Mouse (Mus musculus): ENCODE results near the gene Lap3. TPM values are rescaled to one million over a fixed set of nuclear protein-coding genes. Genes with fewer than 3 reads are reported as not detected.

Gene Lap3
- polyA plus RNA-seq, 1 experiment from 2014 or later = 70.6 TPM

DNA sequence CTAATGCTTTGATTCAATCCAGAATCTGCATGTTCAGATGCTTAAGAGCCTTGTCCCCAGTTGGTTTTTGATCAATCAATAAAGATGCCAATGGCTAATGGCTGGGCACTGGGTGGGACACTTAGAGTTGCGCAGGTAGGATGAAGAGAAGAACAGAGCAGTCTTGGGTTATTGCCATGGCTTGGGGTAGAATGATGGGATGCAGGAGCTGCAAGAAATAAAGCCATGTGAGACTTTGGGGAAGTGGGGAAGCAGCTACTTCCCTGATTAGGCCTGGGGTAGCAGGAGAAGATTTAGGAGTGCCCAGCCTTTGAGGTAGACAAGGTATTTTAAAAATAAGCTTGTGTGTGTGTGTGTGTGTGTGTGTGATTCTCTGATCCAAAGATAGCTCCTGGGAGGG lies 13.1 kb upstream of the Lap3 start:
- no peaks in the 10 kb centered on the region for H3K9me3 ChIP-seq (ENCODE audit: control insufficient read depth, low read length)
- H3K9ac ChIP-seq (ENCODE audit: low read length) = no peak overlapping the region
- no peak overlapping the region for H3K4me2 ChIP-seq (ENCODE audit: low read length)
- H3K27me3 ChIP-seq (ENCODE audit: control insufficient read depth, insufficient read depth, low read length) = no peaks in the 10 kb centered on the region
- 84% methylated on average over 1 of the region's 1 CpGs for WGBS
- H3K4me3 ChIP-seq (ENCODE audit: control insufficient read depth in 1 of 2, insufficient read depth in 1 of 2, low read depth in 1 of 2, low read length in 2 of 2) = no peak overlapping the region
- no peak overlapping the region for H3K27ac ChIP-seq (replicated peaks in 1 of 2; ENCODE audit: control insufficient read depth in 1 of 2, insufficient read depth in 1 of 2, low read depth in 2 of 2, low read length in 2 of 2)
- no peaks in the 10 kb centered on the region for H3K4me1 ChIP-seq (ENCODE audit: control insufficient read depth in 2 of 2, insufficient read depth in 2 of 2, low read length in 2 of 2)
- no peak for ATAC-seq (ENCODE audit: insufficient number of reproducible peaks, insufficient read depth, low FRiP score, low read depth)
- no peaks in the 10 kb centered on the region for H3K36me3 ChIP-seq (ENCODE audit: control insufficient read depth, insufficient read depth, low read length)

DNA sequence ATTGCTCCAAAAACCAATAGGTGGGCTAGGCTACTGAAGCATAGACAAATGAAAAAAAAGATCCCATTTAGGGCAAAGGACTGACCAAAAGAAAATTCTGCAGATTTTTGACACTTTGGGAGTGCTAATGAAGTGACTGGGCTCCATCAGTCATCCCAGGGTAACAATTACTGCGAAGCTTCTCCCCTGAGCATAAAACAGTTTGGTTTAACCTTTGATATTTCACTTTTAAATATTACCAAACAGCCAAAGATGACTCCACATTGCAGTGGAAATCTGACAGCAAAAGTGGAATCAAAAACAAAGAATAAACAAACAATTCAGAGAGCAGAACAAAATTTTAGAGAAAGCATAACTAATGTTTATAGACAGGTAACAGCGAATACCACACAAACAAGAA lies 12.0 kb upstream of the Lap3 start:
- no peak overlapping the region for H3K4me3 ChIP-seq (ENCODE audit: control insufficient read depth in 1 of 2, insufficient read depth in 1 of 2, low read depth in 1 of 2, low read length in 2 of 2)
- no peaks in the 10 kb centered on the region for H3K27me3 ChIP-seq (ENCODE audit: control insufficient read depth, insufficient read depth, low read length)
- H3K9me3 ChIP-seq (ENCODE audit: control insufficient read depth, low read length) = no peaks in the 10 kb centered on the region
- WGBS = 91% methylated on average over 2 of the region's 2 CpGs
- ATAC-seq (ENCODE audit: insufficient number of reproducible peaks, insufficient read depth, low FRiP score, low read depth) = no peak
- H3K4me1 ChIP-seq (ENCODE audit: control insufficient read depth in 2 of 2, insufficient read depth in 2 of 2, low read length in 2 of 2) = no peaks in the 10 kb centered on the region
- no peaks in the 10 kb centered on the region for H3K36me3 ChIP-seq (ENCODE audit: control insufficient read depth, insufficient read depth, low read length)
- H3K9ac ChIP-seq (ENCODE audit: low read length) = no peak overlapping the region
- no peak overlapping the region for H3K27ac ChIP-seq (replicated peaks in 1 of 2; ENCODE audit: control insufficient read depth in 1 of 2, insufficient read depth in 1 of 2, low read depth in 2 of 2, low read length in 2 of 2)
- H3K4me2 ChIP-seq (ENCODE audit: low read length) = no peak overlapping the region

- Histone ChIP-seq H3K4me2 (ENCODE audit: low read length) (no peak overlapping the region), H3K27me3 (ENCODE audit: control insufficient read depth, insufficient read depth, low read length) (peaks cover 2% of the 10 kb centered on the region), H3K9ac (ENCODE audit: low read length) (no peak overlapping the region), H3K27ac (replicated peaks in 1 of 2; ENCODE audit: control insufficient read depth in 1 of 2, insufficient read depth in 1 of 2, low read depth in 2 of 2, low read length in 2 of 2) (no peak overlapping the region), H3K9me3 (ENCODE audit: control insufficient read depth, low read length) (no peaks in the 10 kb centered on the region), H3K4me3 (ENCODE audit: control insufficient read depth in 1 of 2, insufficient read depth in 1 of 2, low read depth in 1 of 2, low read length in 2 of 2) (no peak overlapping the region), H3K4me1 (ENCODE audit: control insufficient read depth in 2 of 2, insufficient read depth in 2 of 2, low read length in 2 of 2) (no peaks in the 10 kb centered on the region), H3K36me3 (ENCODE audit: control insufficient read depth, insufficient read depth, low read length) (no peaks in the 10 kb centered on the region)
- no peak for ATAC-seq (ENCODE audit: insufficient number of reproducible peaks, insufficient read depth, low FRiP score, low read depth)
- WGBS = 50% methylated on average over 3 of the region's 3 CpGs
Observed at GRCm38 (mm10) chr5:45482607-45483006, 10.6 kb upstream of the Lap3 start.

DNA sequence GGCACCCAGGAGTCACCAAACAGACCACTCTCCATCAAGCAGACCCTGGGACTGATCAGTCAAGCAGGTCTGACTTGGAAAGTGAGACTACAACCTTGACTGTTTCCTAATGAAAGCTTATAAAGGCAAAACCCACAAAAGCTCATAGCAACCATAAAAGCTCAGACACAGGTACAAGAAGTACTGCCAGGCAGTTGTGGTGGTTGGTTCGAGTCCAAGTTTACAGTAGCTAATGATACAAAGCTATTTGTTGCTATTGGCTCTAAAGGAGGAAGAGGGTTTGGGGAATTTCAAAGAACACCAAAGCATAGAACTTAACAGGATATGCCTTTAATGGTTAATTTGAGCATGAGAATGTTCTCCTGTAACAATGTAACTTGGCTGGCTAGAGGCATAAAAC lies 9.5 kb upstream of the Lap3 start:
- no peak for ATAC-seq (ENCODE audit: insufficient number of reproducible peaks, insufficient read depth, low FRiP score, low read depth)
- Histone ChIP-seq H3K4me3 (ENCODE audit: control insufficient read depth in 1 of 2, insufficient read depth in 1 of 2, low read depth in 1 of 2, low read length in 2 of 2) (no peak overlapping the region), H3K36me3 (ENCODE audit: control insufficient read depth, insufficient read depth, low read length) (no peaks in the 10 kb centered on the region), H3K4me2 (ENCODE audit: low read length) (no peak overlapping the region), H3K27me3 (ENCODE audit: control insufficient read depth, insufficient read depth, low read length) (peaks cover 4% of the 10 kb centered on the region), H3K4me1 (ENCODE audit: control insufficient read depth in 2 of 2, insufficient read depth in 2 of 2, low read length in 2 of 2) (no peaks in the 10 kb centered on the region), H3K27ac (replicated peaks in 1 of 2; ENCODE audit: control insufficient read depth in 1 of 2, insufficient read depth in 1 of 2, low read depth in 2 of 2, low read length in 2 of 2) (no peak overlapping the region), H3K9me3 (ENCODE audit: control insufficient read depth, low read length) (no peaks in the 10 kb centered on the region), H3K9ac (ENCODE audit: low read length) (no peak overlapping the region)
- 59% methylated on average over 1 of the region's 1 CpGs for WGBS

GRCm38 (mm10) chr5:45491776-45492175 lies 1.4 kb upstream of the Lap3 start:
- Histone ChIP-seq H3K36me3 (ENCODE audit: control insufficient read depth, insufficient read depth, low read length) (peaks cover 15% of the 10 kb centered on the region), H3K27me3 (ENCODE audit: control insufficient read depth, insufficient read depth, low read length) (peaks cover 7% of the 10 kb centered on the region), H3K27ac (replicated peaks in 1 of 2; ENCODE audit: control insufficient read depth in 1 of 2, insufficient read depth in 1 of 2, low read depth in 2 of 2, low read length in 2 of 2) (no peak overlapping the region), H3K4me2 (ENCODE audit: low read length) (no peak overlapping the region), H3K9ac (ENCODE audit: low read length) (no peak overlapping the region), H3K4me1 (ENCODE audit: control insufficient read depth in 2 of 2, insufficient read depth in 2 of 2, low read length in 2 of 2) (peaks cover 8% of the 10 kb centered on the region in 2 experiments), H3K4me3 (ENCODE audit: control insufficient read depth in 1 of 2, insufficient read depth in 1 of 2, low read depth in 1 of 2, low read length in 2 of 2) (no peak overlapping the region), H3K9me3 (ENCODE audit: control insufficient read depth, low read length) (no peaks in the 10 kb centered on the region)
- ATAC-seq (ENCODE audit: insufficient number of reproducible peaks, insufficient read depth, low FRiP score, low read depth) = no peak
- WGBS = 68% methylated on average over 4 of the region's 4 CpGs

DNA sequence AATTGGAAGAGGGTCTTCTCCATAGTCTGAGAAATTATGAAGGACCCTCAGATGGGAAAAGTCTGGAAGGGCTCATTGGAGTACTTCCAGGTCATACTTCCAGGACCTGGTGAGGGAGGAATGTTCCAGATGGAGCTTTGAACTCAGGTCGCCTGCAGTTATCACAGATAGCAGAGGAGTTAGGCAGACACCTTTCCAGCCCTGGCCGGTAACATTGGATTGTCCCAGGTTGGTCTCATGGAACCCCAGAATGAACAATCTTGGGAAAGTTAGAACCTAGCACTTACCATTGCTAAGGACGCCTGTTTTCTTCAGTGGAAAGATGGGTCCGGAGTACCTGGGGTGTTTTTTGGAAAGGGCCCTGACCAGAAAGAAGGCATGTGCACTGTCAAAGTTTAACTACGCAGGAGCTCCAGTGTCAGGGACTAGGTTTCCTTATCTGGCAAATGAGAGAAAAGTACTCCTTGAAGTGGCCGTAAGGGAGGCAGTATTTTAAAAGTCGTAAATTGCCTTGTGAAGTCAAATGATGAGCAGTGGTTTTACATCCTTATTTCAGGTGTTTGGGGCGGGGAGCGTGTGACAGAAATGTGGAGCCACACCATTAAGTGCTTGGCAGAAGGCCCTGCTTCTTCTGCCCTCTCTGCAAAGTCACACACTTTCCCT lies 1.1 kb downstream of the Lap3 start:
- no peak overlapping the region for H3K27ac ChIP-seq (replicated peaks in 1 of 2; ENCODE audit: control insufficient read depth in 1 of 2, insufficient read depth in 1 of 2, low read depth in 2 of 2, low read length in 2 of 2)
- H3K9ac ChIP-seq (ENCODE audit: low read length) = peak overlapping the region; percentile 84
- H3K4me1 ChIP-seq (ENCODE audit: control insufficient read depth in 2 of 2, insufficient read depth in 2 of 2, low read length in 2 of 2) = peaks cover 8% of the 10 kb centered on the region in 2 experiments
- 53% methylated on average over 9 of the region's 9 CpGs for WGBS
- peak overlapping the region; percentile 82 for H3K4me2 ChIP-seq (ENCODE audit: low read length)
- H3K4me3 ChIP-seq (ENCODE audit: control insufficient read depth in 1 of 2, insufficient read depth in 1 of 2, low read depth in 1 of 2, low read length in 2 of 2) = peak overlapping the region; percentile 69 to 76
- 0 out of 2 replicates have a peak, but pooled peaks cover 3% of the 10 kb centered on the region for H3K27me3 ChIP-seq (ENCODE audit: control insufficient read depth, insufficient read depth, low read length)
- H3K9me3 ChIP-seq (ENCODE audit: control insufficient read depth, low read length) = no peaks in the 10 kb centered on the region
- peaks cover 36% of the 10 kb centered on the region for H3K36me3 ChIP-seq (ENCODE audit: control insufficient read depth, insufficient read depth, low read length)
- no peak for ATAC-seq (ENCODE audit: insufficient number of reproducible peaks, insufficient read depth, low FRiP score, low read depth)

- Histone ChIP-seq H3K36me3 (ENCODE audit: control insufficient read depth, insufficient read depth, low read length) (peaks cover 48% of the 10 kb centered on the region), H3K27ac (replicated peaks in 1 of 2; ENCODE audit: control insufficient read depth in 1 of 2, insufficient read depth in 1 of 2, low read depth in 2 of 2, low read length in 2 of 2) (no peak overlapping the region), H3K4me1 (ENCODE audit: control insufficient read depth in 2 of 2, insufficient read depth in 2 of 2, low read length in 2 of 2) (peaks cover 8% of the 10 kb centered on the region in 2 experiments), H3K4me2 (ENCODE audit: low read length) (no peak overlapping the region), H3K9me3 (ENCODE audit: control insufficient read depth, low read length) (no peaks in the 10 kb centered on the region), H3K9ac (ENCODE audit: low read length) (no peak overlapping the region), H3K4me3 (ENCODE audit: control insufficient read depth in 1 of 2, insufficient read depth in 1 of 2, low read depth in 1 of 2, low read length in 2 of 2) (no peak overlapping the region), H3K27me3 (ENCODE audit: control insufficient read depth, insufficient read depth, low read length) (no peaks in the 10 kb centered on the region)
- ATAC-seq (ENCODE audit: insufficient number of reproducible peaks, insufficient read depth, low FRiP score, low read depth) = no peak
- WGBS = 86% methylated on average over 3 of the region's 3 CpGs
Observed at GRCm38 (mm10) chr5:45495429-45495975, 2.3 kb downstream of the Lap3 start.

DNA sequence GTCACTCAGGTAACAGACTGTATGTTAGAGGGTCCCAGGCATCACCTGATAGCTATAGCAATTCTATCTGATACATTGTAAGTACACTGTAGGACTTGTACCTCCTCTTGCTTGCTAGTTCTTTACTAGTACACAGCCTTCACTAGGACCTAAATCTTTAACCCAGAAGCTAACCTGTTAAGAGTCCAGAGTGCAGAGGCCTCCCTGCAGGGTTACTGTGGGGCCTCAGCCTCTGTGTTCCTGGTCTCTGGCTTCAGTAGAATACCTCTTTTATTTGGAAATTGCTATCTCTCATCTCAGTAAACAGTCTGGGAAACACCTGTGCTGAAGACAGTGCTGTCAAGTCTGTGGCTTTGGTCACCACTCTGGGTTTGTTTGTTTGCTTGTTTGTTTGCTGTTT lies 2.9 kb downstream of the Lap3 start:
- Histone ChIP-seq H3K27me3 (ENCODE audit: control insufficient read depth, insufficient read depth, low read length) (no peaks in the 10 kb centered on the region), H3K27ac (replicated peaks in 1 of 2; ENCODE audit: control insufficient read depth in 1 of 2, insufficient read depth in 1 of 2, low read depth in 2 of 2, low read length in 2 of 2) (no peak overlapping the region), H3K9ac (ENCODE audit: low read length) (no peak overlapping the region), H3K4me2 (ENCODE audit: low read length) (no peak overlapping the region), H3K9me3 (ENCODE audit: control insufficient read depth, low read length) (no peaks in the 10 kb centered on the region), H3K36me3 (ENCODE audit: control insufficient read depth, insufficient read depth, low read length) (peaks cover 54% of the 10 kb centered on the region), H3K4me1 (ENCODE audit: control insufficient read depth in 2 of 2, insufficient read depth in 2 of 2, low read length in 2 of 2) (peaks cover 8% of the 10 kb centered on the region in 2 experiments), H3K4me3 (ENCODE audit: control insufficient read depth in 1 of 2, insufficient read depth in 1 of 2, low read depth in 1 of 2, low read length in 2 of 2) (no peak overlapping the region)
- ATAC-seq (ENCODE audit: insufficient number of reproducible peaks, insufficient read depth, low FRiP score, low read depth) = no peak
